Mouse (Mus musculus) stomach, embryonic 16.5 days (tissue): ENCODE results near the gene Vdac1. TPM values are rescaled to one million over a fixed set of nuclear protein-coding genes. Genes with fewer than 3 reads are reported as not detected.

ENCODE experiments used
- ATAC-seq: fragments of 200-750 bp; cut with Nextera tagmentation; 2 replicates; pipeline ENCODE4 v1.8.0; 2017; ENCODE audit warnings: moderate number of reproducible peaks, moderate TSS enrichment; ENCODE audit not compliant: insufficient read depth, low FRiP score
- H3K27ac ChIP-seq: fragments of 300-500 bp; sonication (generic); 2 replicates; pipeline ENCODE4 v1.5.1; 2014; ENCODE audit warnings: low read length
- H3K27me3 ChIP-seq: fragments of 300-500 bp; sonication (generic); 2 replicates; pipeline ENCODE4 v1.6.1; 2014; ENCODE audit warnings: low read length, control low read depth, mixed read lengths; ENCODE audit not compliant: control insufficient read depth, insufficient read depth
- H3K36me3 ChIP-seq: fragments of 300-500 bp; sonication (generic); 2 replicates; pipeline ENCODE4 v1.6.1; 2014; ENCODE audit warnings: low read length; ENCODE audit not compliant: control insufficient read depth, insufficient read depth
- H3K4me1 ChIP-seq: fragments of 300-500 bp; sonication (generic); 2 replicates; pipeline ENCODE4 v1.6.1; 2014; ENCODE audit warnings: low read length, control low read depth, mixed read lengths; ENCODE audit not compliant: control insufficient read depth, insufficient read depth
- H3K4me2 ChIP-seq: fragments of 300-500 bp; sonication (generic); 2 replicates; pipeline ENCODE4 v1.6.1; 2014; ENCODE audit warnings: low read depth, low read length, mixed read lengths
- H3K4me3 ChIP-seq: fragments of 300-500 bp; sonication (generic); replicated peaks from 2 replicates; pipeline ENCODE4 v1.5.1; 2014; ENCODE audit warnings: mild to moderate bottlenecking, low read length
- H3K9ac ChIP-seq: fragments of 300-500 bp; sonication (generic); 2 replicates; pipeline ENCODE4 v1.6.1; 2014; ENCODE audit warnings: low read length
- H3K9me3 ChIP-seq: fragments of 300-500 bp; sonication (generic); replicated peaks from 2 replicates; pipeline ENCODE4 v1.6.1; 2016; ENCODE audit warnings: low read length, control low read depth; ENCODE audit not compliant: control insufficient read depth
- WGBS: fragments of 180-500 bp; shearing (Covaris S2); extraction: QIAGEN DNeasy Blood & Tissue Kit; methylation state at CpG from one replicate; pipeline ENCODE4 v1.1.7; 2014; 5-methylcytosine and 5-hydroxymethylcytosine counted together
- polyA plus RNA-seq: library from polyadenylated mRNA; unstranded; fragments of >200 nt; fragmentation: Nextera tagmentation; extraction: Ambion mirVana; gene quantifications from 2 replicates; pipeline ENCODE4 v1.2.1, GENCODE M21; 2015

The Vdac1 gene
- polyA plus RNA-seq, 1 experiment from 2014 or later: 280 TPM

- no peak overlapping the region for H3K27ac ChIP-seq
- 66% methylated on average over 8 of the region's 8 CpGs for WGBS
- H3K27me3 ChIP-seq: no peaks in the 10 kb centered on the region; the same call in 1 of the 2 replicates
- peaks cover 6% of the 10 kb centered on the region; the same call in 1 of the 2 replicates for H3K9me3 ChIP-seq
- H3K4me3 ChIP-seq: no peak overlapping the region
- H3K4me1 ChIP-seq: peaks cover 13% of the 10 kb centered on the region; the same call in 1 of the 2 replicates
- no peak for ATAC-seq
- no peak overlapping the region for H3K4me2 ChIP-seq
- no peaks in the 10 kb centered on the region for H3K36me3 ChIP-seq
- no peak overlapping the region for H3K9ac ChIP-seq
These were observed 72.6 kb downstream of the Vdac1 start for GRCm38 (mm10) chr11:52433076-52433796.

GRCm38 (mm10) chr11:52433797-52434195 is 73.1 kb downstream of the Vdac1 start:
- Histone ChIP-seq H3K36me3 (no peaks in the 10 kb centered on the region), H3K4me2 (no peak overlapping the region), H3K27me3 (no peaks in the 10 kb centered on the region; the same call in 1 of the 2 replicates), H3K4me1 (peaks cover 13% of the 10 kb centered on the region; the same call in 1 of the 2 replicates), H3K27ac (no peak overlapping the region), H3K9ac (no peak overlapping the region), H3K4me3 (no peak overlapping the region), H3K9me3 (peaks cover 6% of the 10 kb centered on the region; the same call in 1 of the 2 replicates)
- ATAC-seq: no peak
- WGBS: 71% methylated on average over 2 of the region's 2 CpGs

GRCm38 (mm10) chr11:52435466-52435865 is 74.8 kb downstream of the Vdac1 start:
- WGBS: 94% methylated on average over 5 of the region's 5 CpGs
- no peak overlapping the region for H3K4me3 ChIP-seq
- peaks cover 13% of the 10 kb centered on the region; the same call in 1 of the 2 replicates for H3K4me1 ChIP-seq
- H3K9me3 ChIP-seq: peaks cover 6% of the 10 kb centered on the region; the same call in 1 of the 2 replicates
- H3K27ac ChIP-seq: no peak overlapping the region
- no peak overlapping the region for H3K4me2 ChIP-seq
- no peak for ATAC-seq
- H3K9ac ChIP-seq: no peak overlapping the region
- H3K36me3 ChIP-seq: no peaks in the 10 kb centered on the region
- no peaks in the 10 kb centered on the region; the same call in 1 of the 2 replicates for H3K27me3 ChIP-seq

- Histone ChIP-seq H3K4me2 (peak overlapping the region; percentile 39), H3K9ac (no peak overlapping the region), H3K4me1 (peaks cover 7% of the 10 kb centered on the region; the same call in 1 of the 2 replicates), H3K36me3 (no peaks in the 10 kb centered on the region), H3K27ac (no peak overlapping the region), H3K4me3 (peak overlapping the region; percentile 19; the same call in 1 of the 2 replicates), H3K27me3 (no peaks in the 10 kb centered on the region), H3K9me3 (peaks cover 1% of the 10 kb centered on the region; the same call in 1 of the 2 replicates)
- WGBS: 18% methylated on average over 10 of the region's 10 CpGs
- no peak for ATAC-seq
These were observed 76.5 kb downstream of the Vdac1 start for GRCm38 (mm10) chr11:52437123-52437522.

Other genes starting within 250 kb of the Vdac1 start
- not detected in 2 replicates for gene Olfr1373, start 215.3 kb upstream of the Vdac1 start, polyA plus RNA-seq
- gene Olfr1371, start 146.9 kb upstream of the Vdac1 start, polyA plus RNA-seq: not detected in 2 replicates
- 650 and 654 TPM in 2 replicates for gene Skp1a, start 128.9 kb upstream of the Vdac1 start, polyA plus RNA-seq
- 2.8 TPM in 2 replicates for gene Tcf7, start 77.8 kb upstream of the Vdac1 start, polyA plus RNA-seq
- 187 and 200 TPM in 2 replicates for gene 9530068E07Rik, start 35.6 kb downstream of the Vdac1 start, polyA plus RNA-seq